Mouse (Mus musculus) c-Kit-positive CD71-positive TER-119-negative erythroid progenitor cells, embryonic 14.5 days (primary cell): ENCODE data around the gene Cant1.

Source experiments
- DNase-seq: peaks from one replicate; pipeline ENCODE4 v3.0.0-alpha.2; 2013; ENCODE audit warnings: low read depth

The Cant1 gene

GRCm38 (mm10) chr11:118372641-118373040 is 46.2 kb downstream of the Cant1 start:
- DNase-seq: no peak

GRCm38 (mm10) chr11:118371876-118372275 is 47.0 kb downstream of the Cant1 start:
- DNase-seq: no peak

GRCm38 (mm10) chr11:118369657-118370056 is 49.2 kb downstream of the Cant1 start:
- no peak for DNase-seq

- no peak for DNase-seq
Measured at GRCm38 (mm10) chr11:118369251-118369650, 49.6 kb downstream of the Cant1 start.

- DNase-seq: peak; percentile 20
Measured at GRCm38 (mm10) chr11:118368330-118368729, 50.6 kb downstream of the Cant1 start.

GRCm38 (mm10) chr11:118366559-118366958 is 52.3 kb downstream of the Cant1 start:
- DNase-seq: no peak

GRCm38 (mm10) chr11:118366108-118366507 is 52.8 kb downstream of the Cant1 start:
- DNase-seq: no peak

GRCm38 (mm10) chr11:118365171-118365570 is 53.7 kb downstream of the Cant1 start:
- DNase-seq: no peak

- no peak for DNase-seq
Measured at GRCm38 (mm10) chr11:118364021-118364420, 54.9 kb downstream of the Cant1 start.

- DNase-seq: no peak
Measured at GRCm38 (mm10) chr11:118362971-118363518, 55.8 kb downstream of the Cant1 start.

GRCm38 (mm10) chr11:118362501-118362900 is 56.4 kb downstream of the Cant1 start:
- DNase-seq: no peak

- DNase-seq: no peak
Measured at GRCm38 (mm10) chr11:118360907-118361341, 58.0 kb downstream of the Cant1 start.

GRCm38 (mm10) chr11:118360491-118360890 is 58.4 kb downstream of the Cant1 start:
- DNase-seq: no peak
